In genomic region chr9:32594346-32594745, GRCm38 (mm10) we compare ENCODE assay signal across 8 mouse cellular contexts. TPM values are rescaled to one million over a fixed set of nuclear protein-coding genes. Genes with fewer than 3 reads are reported as not detected.
DNase-seq lines count a peak whose midpoint lies in the region; TF ChIP-seq lines count a peak whose summit lies in the region.
"Had no signal": no experiment of that assay in that cellular context is flagged by ENCODE, and none has a peak within 500 bp of the region (broad histone marks: within the 10 kb centered on the region; RNA-seq: fewer than 3 reads in every experiment).

No protein-coding gene starts in this region.

- H3K4me3 ChIP-seq in layer of hippocampus, adult 2 months = no peak overlapping the region

- H3K27ac ChIP-seq in layer of hippocampus, adult 2 months = peak overlapping the region; percentile 46; the same call in 1 of the 2 replicates

- no peak for DNase-seq in layer of hippocampus, adult 2 months (ENCODE audit: low spot score in 2 of 2)
- no peak for DNase-seq in layer of hippocampus, adult 9-10 months (ENCODE audit: low spot score)
- DNase-seq in CD4-positive, CD25-positive, alpha-beta regulatory T cell, adult 2 months (ENCODE audit: low read depth, low spot score) = peak; percentile 87
- DNase-seq in induced T-regulatory cell, adult 2 months (ENCODE audit: low read depth) = peak; percentile 93
- peak; percentile 55 for DNase-seq in thymus, postnatal 14 days
- no peak for DNase-seq in left cerebral cortex, adult 11 months (ENCODE audit: low spot score)
- no peak for DNase-seq in adrenal gland, postnatal 36 days
- DNase-seq: cerebellum, adult 18-20 months had no signal

- TF ChIP-seq CTCF in layer of hippocampus, adult 2 months (conservative IDR thresholded peaks at IDR 0.05) = no peak

RNA-seq across cellular contexts. Expression of gene Ets1, which starts 41.7 kb away (rescaled TPM):
- total RNA-seq in layer of hippocampus, adult 2 months (2021) = 10 to 100 TPM in 1 of 2 experiments, 1 to 10 TPM in 1; 9.9 to 12.2 TPM
- 10 to 100 TPM; 28.6 to 36.8 TPM for total RNA-seq in adrenal gland, postnatal 36 days (2021)

RNA-seq across cellular contexts. Expression of gene Fli1, which starts 51.7 kb away (rescaled TPM):
- total RNA-seq in layer of hippocampus, adult 2 months (2021) = 1 to 10 TPM; 4.0 to 4.3 TPM
- total RNA-seq in adrenal gland, postnatal 36 days (2021) = 10 to 100 TPM; 15.4 to 15.5 TPM

Comparison
In these comparisons a context has a peak if more than half of its experiments do, and no peak if none do; other contexts are left out.
1. DNase-seq: peak in CD4-positive, CD25-positive, alpha-beta regulatory T cell, adult 2 months (single experiment), induced T-regulatory cell, adult 2 months (single experiment) and thymus, postnatal 14 days (single experiment); none in layer of hippocampus, adult 2 months (0 of 2), layer of hippocampus, adult 9-10 months (single experiment), left cerebral cortex, adult 11 months (single experiment) and adrenal gland, postnatal 36 days (0 of 2).